Mouse (Mus musculus): ENCODE measurements around the gene Nampt.
A peak's percentile ranks its signal among the peaks of the same experiment; 100 is the strongest.

Nampt gene

DNA sequence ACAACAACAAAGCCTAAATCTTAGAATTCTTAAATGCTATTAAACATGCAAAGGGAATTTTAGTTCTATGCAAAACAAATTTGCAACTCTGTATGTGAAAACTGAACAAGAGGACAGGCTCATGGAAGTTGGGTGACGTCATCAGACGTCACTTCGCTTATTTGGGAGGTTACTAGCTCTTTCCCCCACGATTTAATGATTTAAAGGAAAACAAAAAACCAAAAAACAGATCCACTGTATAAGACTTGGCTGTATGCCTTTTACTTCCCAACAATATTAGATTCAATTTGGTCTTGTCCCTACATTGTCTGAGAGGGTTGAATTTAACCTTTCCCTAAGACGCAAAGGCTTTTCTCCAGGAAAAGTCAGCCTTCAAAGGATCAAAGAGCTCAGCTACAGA, at the start of gene Nampt:
Gene Nampt, plus strand, starts transcription at position 130 of the 400 bp plus-strand sequence.
- no peak for DNase-seq

DNA sequence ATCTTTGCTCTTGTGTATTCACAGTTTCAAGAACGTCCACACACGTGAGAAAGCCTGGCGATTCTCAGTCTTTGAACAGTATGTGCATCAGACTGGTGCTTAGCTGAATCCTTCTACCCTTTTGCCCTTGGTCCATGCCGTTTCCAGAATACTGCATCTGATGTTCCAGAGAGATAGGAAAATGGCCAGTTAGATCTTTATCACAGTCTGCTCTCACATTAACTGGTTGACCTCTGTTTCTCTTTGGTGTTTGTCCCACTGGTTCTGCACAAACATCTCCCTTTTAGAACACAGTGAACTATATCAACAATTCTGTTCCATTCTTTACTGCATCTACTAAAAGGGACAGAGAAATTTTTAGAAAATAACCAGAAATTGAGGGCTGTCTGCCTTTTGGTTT, 48.6 kb upstream of the Nampt start:
- DNase-seq: no peak

DNA sequence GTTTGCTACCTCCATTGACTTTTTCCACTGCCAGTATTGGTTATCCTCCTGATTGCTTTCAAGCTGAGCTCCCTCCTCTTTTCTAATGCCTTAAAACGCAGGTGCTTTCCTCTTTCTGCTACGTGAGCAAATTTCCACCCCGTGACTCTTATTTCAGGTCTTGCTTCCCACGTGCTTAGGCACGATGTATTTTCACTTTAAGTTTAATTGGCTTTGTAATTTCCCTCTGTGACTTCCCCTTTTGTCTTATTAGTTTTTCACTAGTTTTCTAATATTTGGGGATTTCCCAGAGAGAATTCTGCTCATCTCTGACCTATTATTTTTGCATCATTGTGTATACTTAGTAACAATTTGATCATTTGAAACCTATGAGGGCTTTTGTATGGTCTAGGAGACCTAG, 44.8 kb upstream of the Nampt start:
- DNase-seq: no peak

DNA sequence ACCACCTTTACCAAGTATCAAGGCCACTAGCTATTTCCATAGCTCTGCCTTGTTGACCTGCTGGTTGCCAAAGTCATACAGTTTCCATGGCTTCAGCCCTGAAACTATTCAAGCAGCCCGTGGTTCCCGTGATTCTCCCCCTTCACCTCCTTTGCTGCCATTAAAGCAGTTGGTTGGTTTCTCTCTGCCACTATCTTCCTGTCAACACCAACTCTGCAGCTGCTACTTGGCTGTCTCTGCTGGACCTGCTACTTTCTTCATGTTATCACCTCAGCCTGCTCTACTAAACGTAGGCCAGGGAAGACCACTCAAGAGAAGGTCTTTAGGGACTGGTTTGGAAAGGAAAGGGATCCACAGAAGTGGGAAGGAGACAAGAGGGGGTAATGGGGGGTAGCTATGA, 30.3 kb upstream of the Nampt start:
- DNase-seq: no peak

DNA sequence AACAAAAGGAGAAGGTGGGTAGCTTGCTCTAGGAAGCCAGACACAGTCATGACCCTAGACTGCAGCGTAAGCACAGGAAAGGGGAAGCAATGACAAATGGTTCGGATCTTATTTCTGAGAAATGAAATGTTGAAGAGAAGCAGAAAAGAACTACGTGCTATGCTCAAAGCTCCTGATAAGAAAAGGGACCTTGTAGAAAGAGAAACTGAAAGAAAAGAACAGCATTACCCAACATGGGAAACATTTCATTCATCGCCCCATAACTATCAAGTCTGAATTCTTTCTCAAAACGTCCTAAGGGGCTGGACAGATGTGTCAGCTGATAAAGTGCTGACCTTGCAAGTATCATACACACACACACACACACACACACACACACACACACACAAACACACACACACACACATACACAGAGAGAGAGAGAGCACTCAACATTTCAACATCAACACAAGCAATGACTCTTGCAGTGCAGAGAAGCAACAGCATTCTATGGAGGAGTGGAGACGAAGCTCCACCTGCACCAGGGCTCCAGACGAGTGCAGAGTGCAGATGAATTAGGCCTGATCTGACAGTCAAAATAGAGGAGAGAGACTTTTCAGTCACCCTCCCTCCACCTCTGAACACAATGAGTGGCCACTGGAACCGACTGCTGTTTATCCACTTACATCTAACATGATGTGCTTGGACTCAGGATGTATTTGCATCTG, 23.4 kb upstream of the Nampt start:
- no peak for DNase-seq

DNA sequence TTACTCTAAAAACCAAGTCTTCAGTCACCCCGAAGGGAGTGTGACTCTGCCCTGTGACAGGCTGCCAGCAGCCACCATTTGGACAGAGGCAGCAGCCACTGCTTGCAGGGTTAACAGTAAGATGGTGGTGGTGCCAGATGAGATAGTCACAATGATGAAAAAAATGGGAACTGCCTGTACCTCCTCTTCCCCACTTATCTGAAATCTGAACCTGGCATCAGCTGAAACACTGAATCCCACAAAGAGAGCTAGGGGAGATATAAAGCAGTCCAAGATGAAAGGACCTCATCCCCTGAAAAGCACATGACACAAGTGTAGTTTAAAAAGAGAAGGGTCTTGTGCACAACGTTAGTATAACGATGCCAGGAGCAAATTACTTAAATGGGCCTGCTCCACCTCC, 21.9 kb upstream of the Nampt start:
- no peak for DNase-seq

DNA sequence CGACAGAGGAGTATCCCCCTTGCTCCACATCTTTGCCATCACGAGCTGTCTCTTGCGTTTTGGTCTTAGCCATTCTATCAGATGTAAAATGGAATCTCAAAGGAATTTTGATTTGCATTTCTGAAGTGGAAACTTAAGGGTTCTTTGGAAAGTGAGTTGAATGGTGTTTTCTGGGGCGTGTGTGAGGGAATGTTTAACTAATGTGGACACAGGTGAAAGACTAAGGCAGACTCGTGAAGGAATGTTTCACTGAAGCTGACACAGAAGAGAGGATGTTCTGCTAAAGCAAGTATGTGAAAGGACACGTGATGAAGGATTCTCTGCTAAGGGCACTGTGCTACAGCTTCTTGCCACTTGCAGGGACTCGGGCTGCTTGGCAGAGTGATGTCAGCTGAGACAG, 18.3 kb upstream of the Nampt start:
- DNase-seq: no peak

GRCm38 (mm10) chr12:32805559-32805958, 13.8 kb upstream of the Nampt start:
- DNase-seq: no peak

GRCm38 (mm10) chr12:32819823-32820605, 669 bp downstream of the Nampt start:
- peak; percentile 99 for DNase-seq

DNA sequence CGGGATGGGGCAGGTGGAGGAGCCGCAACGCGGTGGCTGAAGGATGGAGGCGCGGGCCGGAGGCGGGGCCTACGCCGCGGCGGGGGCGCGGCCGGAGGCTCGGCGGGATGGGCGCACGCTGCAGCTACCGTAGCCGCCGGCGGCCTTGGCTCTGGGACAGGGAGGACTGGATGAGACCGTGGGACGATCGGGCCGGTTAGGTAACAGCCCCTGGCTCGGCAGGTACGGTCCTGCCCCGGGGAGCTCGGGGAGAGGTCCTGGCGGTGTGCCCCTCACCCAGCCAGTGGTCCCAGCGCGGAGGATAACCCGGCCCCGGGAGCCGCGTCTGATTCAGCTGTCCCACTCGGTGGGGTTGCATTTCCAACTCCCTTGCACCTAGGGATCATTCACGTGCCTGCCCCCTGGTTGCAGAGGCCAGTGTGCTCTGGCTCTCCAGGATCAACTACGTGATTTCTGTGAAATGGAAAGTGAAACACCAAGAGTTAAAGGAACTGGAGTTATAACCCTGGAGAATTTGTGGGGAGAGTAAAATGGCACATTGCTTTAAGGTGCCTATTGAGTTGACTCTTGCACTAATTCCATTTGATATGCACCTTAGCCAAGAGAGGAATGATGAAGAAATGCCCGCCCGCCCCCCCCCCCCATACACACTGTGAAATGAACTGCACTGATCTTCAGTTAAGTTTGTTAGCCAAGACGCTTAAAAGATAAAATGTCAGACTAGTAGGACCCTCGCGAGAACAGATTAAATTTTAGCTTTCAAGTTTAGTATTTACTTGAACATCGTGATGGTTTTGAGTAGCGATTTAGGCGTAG, 1.6 kb downstream of the Nampt start:
- DNase-seq: peak; percentile 73

- DNase-seq: no peak
These were observed 2.2 kb downstream of the Nampt start for GRCm38 (mm10) chr12:32821504-32822011.

DNA sequence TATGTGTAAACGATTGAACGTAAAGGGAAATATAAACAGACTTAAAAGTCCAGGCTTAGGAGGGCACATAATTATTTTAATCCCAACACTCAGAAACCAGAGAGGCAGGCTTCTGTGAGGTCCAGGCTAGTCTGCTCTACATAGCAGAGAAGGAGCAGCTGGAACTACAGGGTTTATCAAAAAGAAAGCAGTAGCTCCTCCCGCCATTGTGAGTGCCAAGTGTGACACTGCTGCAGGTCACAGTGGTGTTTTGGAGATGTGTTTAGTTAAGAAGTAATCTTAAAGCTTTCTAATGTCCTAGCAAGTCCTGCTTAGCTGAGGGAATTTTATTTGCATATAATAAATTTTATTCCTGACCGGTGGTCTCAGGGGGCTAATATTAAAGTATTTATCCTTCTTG, 2.7 kb downstream of the Nampt start:
- no peak for DNase-seq

DNA sequence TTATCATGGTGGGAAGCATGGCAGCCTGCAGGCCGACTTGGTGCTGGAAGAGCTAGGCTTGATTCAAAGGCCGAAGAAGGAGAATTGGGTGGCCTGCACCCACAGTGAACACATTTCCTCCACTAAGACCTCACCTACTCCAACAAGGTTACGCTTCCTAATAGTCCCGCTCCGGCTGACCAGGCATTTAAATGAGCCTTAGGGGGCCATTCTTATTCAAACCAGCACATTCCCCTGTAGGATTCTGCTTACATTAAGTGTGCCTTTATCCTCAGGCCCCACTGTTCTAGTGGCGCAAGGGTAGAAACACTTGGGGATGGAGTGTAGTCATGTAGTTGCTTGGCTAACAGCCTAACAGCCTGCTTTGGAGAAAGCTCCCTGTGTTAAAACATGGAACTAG, 5.2 kb downstream of the Nampt start:
- no peak for DNase-seq

DNA sequence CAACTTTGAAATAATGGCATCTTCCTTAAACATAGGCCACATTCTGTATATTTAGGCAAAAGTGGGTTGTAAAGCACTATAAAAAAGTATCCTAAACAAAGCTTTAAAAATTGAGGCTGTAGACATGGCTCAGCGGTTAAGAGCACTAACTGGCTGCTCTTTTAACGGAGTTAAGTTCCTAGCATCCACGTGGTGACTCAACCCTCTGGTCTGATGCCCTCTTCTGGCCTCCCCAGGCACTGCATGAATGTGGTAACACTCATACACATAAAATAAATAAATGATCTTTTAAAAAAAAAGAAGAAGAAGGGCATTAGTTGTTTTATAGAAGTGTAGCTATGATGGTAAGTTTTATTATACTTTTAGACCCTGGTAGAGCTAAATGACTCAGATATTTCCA, 7.6 kb downstream of the Nampt start:
- DNase-seq: peak; percentile 82

DNA sequence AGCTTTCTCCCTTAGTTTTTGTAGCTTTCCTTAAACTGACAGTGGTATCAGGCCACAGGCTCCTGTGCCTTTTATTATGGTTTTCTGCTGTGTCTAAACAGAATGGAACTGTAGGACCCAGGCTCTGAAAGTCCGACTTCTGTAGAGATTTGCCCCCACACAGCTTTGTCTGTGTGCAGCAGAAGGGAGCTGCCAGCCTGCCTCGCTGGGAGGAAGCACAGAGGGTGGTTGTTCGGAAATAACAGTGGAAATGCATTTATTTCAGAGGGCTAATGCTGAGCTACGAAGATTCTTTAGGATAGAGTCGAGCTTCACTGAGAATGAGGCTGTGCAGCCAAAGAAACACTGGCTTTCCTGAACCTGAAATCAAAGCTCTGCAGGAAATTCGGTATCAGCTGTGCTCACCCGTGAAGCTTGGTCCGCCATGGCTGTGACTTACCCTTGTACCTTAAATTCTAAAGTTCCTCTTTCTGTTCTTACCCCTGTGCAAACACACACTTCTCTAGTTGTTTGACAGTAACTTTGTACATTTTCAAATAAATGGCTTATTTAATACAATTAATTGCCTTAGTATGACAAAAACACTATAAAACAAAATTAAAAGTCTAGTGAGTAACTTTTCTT, 8.9 kb downstream of the Nampt start:
- DNase-seq: no peak

DNA sequence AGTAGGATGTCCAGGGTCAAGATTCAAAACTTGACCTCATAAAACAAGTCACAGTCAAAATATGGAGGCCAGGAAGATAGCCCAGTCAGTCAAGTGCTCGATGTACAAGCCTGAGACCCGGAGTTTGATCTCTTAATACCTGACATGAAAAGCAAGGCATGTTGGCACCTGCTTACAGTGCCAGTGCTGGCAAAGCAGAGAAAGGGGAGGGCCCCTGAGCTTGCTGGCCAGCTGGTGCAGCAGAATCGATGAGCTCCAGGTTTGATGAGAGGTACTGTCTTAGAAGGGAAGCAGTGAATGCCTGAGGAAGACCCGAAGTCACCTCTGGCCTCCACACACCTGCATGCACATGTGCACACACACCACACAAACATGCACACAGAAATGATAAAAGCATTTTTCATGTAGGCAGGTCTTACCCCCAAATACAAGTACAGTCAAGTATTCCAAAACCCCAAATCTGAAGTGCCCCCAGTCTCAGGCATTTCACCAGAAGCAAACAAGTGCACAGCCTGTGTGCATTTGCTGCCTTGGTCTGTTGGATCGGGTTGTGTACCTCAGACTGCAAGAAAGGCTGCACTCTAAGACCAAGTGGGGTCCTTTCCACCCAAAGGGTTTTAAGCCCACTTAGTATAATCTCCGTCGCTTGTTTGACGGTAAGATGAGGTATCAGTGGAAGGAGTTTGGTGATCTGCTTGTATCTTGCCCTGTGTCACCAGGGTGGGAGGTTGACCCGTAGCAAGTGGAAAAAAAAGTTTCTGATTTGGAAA, 10.2 kb downstream of the Nampt start:
- DNase-seq: no peak

- no peak for DNase-seq
These were observed 12.7 kb downstream of the Nampt start for GRCm38 (mm10) chr12:32832076-32832475.

- DNase-seq: no peak
These were observed 15.4 kb downstream of the Nampt start for GRCm38 (mm10) chr12:32834781-32835180.

- DNase-seq: peak; percentile 41
These were observed 15.9 kb downstream of the Nampt start for GRCm38 (mm10) chr12:32835235-32835634.

GRCm38 (mm10) chr12:32838406-32838805, 19.1 kb downstream of the Nampt start:
- DNase-seq: no peak

DNA sequence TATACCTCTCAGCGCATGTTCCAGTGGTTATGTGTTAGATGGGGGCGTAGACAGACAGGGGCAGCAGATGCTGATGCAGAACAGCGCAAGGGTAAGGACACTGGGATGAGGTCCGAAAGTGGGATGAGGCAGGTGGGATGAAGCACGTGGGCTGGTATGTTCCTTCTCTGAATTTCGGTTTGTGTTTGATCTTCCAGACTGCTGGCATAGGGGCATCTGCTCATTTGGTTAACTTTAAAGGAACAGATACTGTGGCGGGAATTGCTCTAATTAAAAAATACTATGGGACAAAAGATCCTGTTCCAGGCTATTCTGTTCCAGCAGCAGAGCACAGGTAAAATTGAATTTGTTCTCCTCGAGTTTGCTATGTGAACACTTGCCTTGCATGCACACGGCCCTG, 19.6 kb downstream of the Nampt start:
- DNase-seq: no peak

DNA sequence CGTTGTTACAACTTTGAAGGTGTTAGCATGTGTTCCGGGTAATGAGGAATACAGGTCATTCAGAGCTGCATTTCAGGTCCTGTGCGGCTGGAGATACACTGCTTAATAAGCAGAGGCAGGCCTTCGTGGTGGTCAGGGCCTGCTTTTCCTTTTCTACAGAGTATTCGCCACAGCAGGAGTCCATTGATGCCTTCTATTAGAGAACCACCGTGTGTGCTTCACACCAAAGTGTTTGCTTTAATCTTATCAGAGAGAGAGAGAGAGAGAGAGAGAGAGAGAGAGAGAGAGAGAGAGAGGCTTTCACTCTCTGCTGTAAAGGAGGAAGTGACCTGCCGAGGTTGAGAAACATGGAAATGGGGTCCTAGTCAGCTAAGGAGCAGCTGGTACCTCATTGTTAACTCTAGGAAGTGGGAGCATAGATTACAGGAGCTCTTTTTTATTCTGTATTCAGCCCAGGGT, 22.1 kb downstream of the Nampt start:
- DNase-seq: no peak
